In the genomic region with DNA sequence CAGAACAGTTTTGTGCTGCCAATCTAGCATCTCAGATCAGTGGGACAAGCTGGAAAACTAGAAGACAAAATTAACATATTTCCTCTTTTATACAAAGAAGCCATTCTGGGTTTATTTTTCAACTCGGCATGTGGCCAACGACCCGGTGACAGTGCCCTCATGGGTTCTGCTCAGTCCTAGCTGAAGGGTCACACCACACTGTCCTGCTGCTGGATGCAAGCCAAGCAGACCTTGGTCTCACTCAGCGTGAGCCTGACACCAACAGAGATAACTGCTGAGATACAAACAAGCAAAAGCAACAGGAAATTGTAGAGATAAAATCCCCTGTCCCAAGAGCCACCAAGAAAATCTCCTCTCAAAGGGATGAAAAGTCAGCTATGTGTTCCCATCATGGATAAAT, we compare ENCODE assay signal across 28 mouse cellular contexts.
DNase-seq lines count a peak whose midpoint lies in the region; ATAC-seq and TF ChIP-seq lines count a peak whose summit lies in the region.
"Had no signal": no experiment of that assay in that cellular context is flagged by ENCODE, and none has a peak within 500 bp of the region (broad histone marks: within the 10 kb centered on the region; RNA-seq: fewer than 3 reads in every experiment).

No protein-coding gene starts in this region.

- whole genome bisulfite sequencing in hindbrain, embryonic 15.5 days: 43% methylated on average over 4 of the region's 4 CpGs
- 63% methylated on average over 4 of the region's 4 CpGs for WGBS in hindbrain, embryonic 12.5 days
- 19% methylated on average over 4 of the region's 4 CpGs for WGBS in cerebellum, adult 2 months

- no peak overlapping the region for H3K27ac ChIP-seq in hindbrain, embryonic 15.5 days (replicated peaks)
- H3K27ac ChIP-seq in hindbrain, embryonic 12.5 days: no peak overlapping the region
- no peak overlapping the region for H3K27ac ChIP-seq in cerebellum, adult 2 months (ENCODE audit: insufficient read depth, low read length)
- H3K27ac ChIP-seq: embryonic facial prominence, embryonic 10.5 days; forebrain, embryonic 10.5 days; heart, embryonic 13.5 days; limb, embryonic 10.5 days; midbrain, embryonic 13.5 days; stomach, postnatal 0 days had no signal

- H3K4me2 ChIP-seq in hindbrain, embryonic 15.5 days: no peak overlapping the region
- H3K4me2 ChIP-seq in hindbrain, embryonic 12.5 days (replicated peaks): no peak overlapping the region
- H3K4me2 ChIP-seq: heart, embryonic 13.5 days; midbrain, embryonic 13.5 days had no signal

- 0 out of 2 replicates have a peak, but pooled peaks have one; percentile 61 for ATAC-seq in hindbrain, embryonic 15.5 days (ENCODE audit: low FRiP score, low read depth)
- no peak for ATAC-seq in hindbrain, embryonic 12.5 days (ENCODE audit: low FRiP score)
- ATAC-seq: forebrain, postnatal 0 days; intestine, postnatal 0 days; liver, postnatal 0 days; midbrain, embryonic 13.5 days had no signal

- peak; percentile 24 for DNase-seq in left cerebral cortex, postnatal 4 days
- DNase-seq in left cerebral cortex, adult 18-20 months (ENCODE audit: low spot score in 2 of 2): no peak
- DNase-seq in cerebellum, adult 2 months: peak; percentile 44 to 56
- peak; percentile 36 to 62 for DNase-seq in cerebellum, postnatal 10 days
- DNase-seq in gastrocnemius, postnatal 36 days: no peak
- DNase-seq in testis, postnatal 14 days (ENCODE audit: low spot score): no peak
- DNase-seq: adrenal gland, adult 2 months; B cell, adult 2 months; forebrain, postnatal 0 days; gastrocnemius, postnatal 14 days; heart, adult 18-20 months; kidney, postnatal 4 days; layer of hippocampus, adult 9-11 months; liver; liver, postnatal 0 days; lung, postnatal 36 days had no signal

- no peak overlapping the region for H3K9ac ChIP-seq in hindbrain, embryonic 15.5 days
- no peak overlapping the region for H3K9ac ChIP-seq in hindbrain, embryonic 12.5 days
- H3K9ac ChIP-seq: forebrain, postnatal 0 days; heart, embryonic 13.5 days; liver, postnatal 0 days; midbrain, embryonic 13.5 days had no signal

- intact Hi-C loops in left cerebral cortex, postnatal 4 days (cut with DNase I): no loop called here
- intact Hi-C loops in gastrocnemius, postnatal 36 days (cut with DNase I): no loop called here

- no peaks in the 10 kb centered on the region for H3K9me3 ChIP-seq in hindbrain, embryonic 15.5 days
- no peaks in the 10 kb centered on the region for H3K9me3 ChIP-seq in hindbrain, embryonic 12.5 days (replicated peaks)
- H3K9me3 ChIP-seq: embryonic facial prominence, embryonic 10.5 days; forebrain, embryonic 10.5 days; G1E; heart, embryonic 13.5 days; limb, embryonic 10.5 days; midbrain, embryonic 13.5 days had no signal

- H3K27me3 ChIP-seq in hindbrain, embryonic 15.5 days: no peaks in the 10 kb centered on the region
- H3K27me3 ChIP-seq in hindbrain, embryonic 12.5 days: no peaks in the 10 kb centered on the region
- no peaks in the 10 kb centered on the region for H3K27me3 ChIP-seq in cerebellum, adult 2 months (ENCODE audit: control insufficient read depth, insufficient read depth, low read length)
- H3K27me3 ChIP-seq: CH12.LX; heart, embryonic 13.5 days; megakaryocyte, embryonic 14.5 days; midbrain, embryonic 13.5 days had no signal

- no peak for TF ChIP-seq CTCF in cerebellum, adult 2 months (IDR thresholded peaks at IDR 0.05; ENCODE audit: borderline replicate concordance, insufficient read depth, low read depth, low read length)

- H3K4me1 ChIP-seq in hindbrain, embryonic 15.5 days (replicated peaks): no peaks in the 10 kb centered on the region
- H3K4me1 ChIP-seq in hindbrain, embryonic 12.5 days: no peaks in the 10 kb centered on the region
- peaks cover 25% of the 10 kb centered on the region for H3K4me1 ChIP-seq in cerebellum, adult 2 months (ENCODE audit: control insufficient read depth, insufficient read depth, low read length)
- H3K4me1 ChIP-seq: embryonic facial prominence, embryonic 10.5 days; forebrain, embryonic 10.5 days; limb, embryonic 10.5 days; megakaryocyte, embryonic 14.5 days had no signal

- no peak overlapping the region for H3K4me3 ChIP-seq in hindbrain, embryonic 15.5 days
- H3K4me3 ChIP-seq in hindbrain, embryonic 12.5 days: no peak overlapping the region
- H3K4me3 ChIP-seq in cerebellum, adult 2 months (replicated peaks; ENCODE audit: insufficient read depth, low read depth, low read length): no peak overlapping the region
- H3K4me3 ChIP-seq: embryonic facial prominence, embryonic 10.5 days; forebrain, embryonic 10.5 days; heart, embryonic 13.5 days; limb, embryonic 10.5 days; megakaryocyte, embryonic 14.5 days; midbrain, embryonic 13.5 days had no signal

- H3K36me3 ChIP-seq in hindbrain, embryonic 15.5 days: 0 out of 2 replicates have a peak, but pooled peaks cover 6% of the 10 kb centered on the region
- H3K36me3 ChIP-seq in hindbrain, embryonic 12.5 days: no peaks in the 10 kb centered on the region
- H3K36me3 ChIP-seq: embryonic facial prominence, embryonic 10.5 days; G1E; heart, embryonic 13.5 days; limb, embryonic 10.5 days had no signal

- no peak for TF ChIP-seq POLR2A in cerebellum, adult 2 months (IDR thresholded peaks at IDR 0.05; ENCODE audit: borderline replicate concordance, insufficient read depth, low read length)

Comparison
In these comparisons a context has a peak if more than half of its experiments do, and no peak if none do; other contexts are left out.
1. DNase-seq: peak in left cerebral cortex, postnatal 4 days (single experiment), cerebellum, adult 2 months (2 of 2) and cerebellum, postnatal 10 days (2 of 2); none in left cerebral cortex, adult 18-20 months (0 of 2), gastrocnemius, postnatal 36 days (0 of 2) and testis, postnatal 14 days (single experiment).